Mouse (Mus musculus) brain, embryonic 14.5 days (tissue): Measurements from ENCODE around the gene Slc2a9.

Source experiments
- CTCF ChIP-seq: fragments of 200-500 bp; IDR thresholded peaks from 2 replicates; pipeline ENCODE4 v1.5.1; 2012; ENCODE audit warnings: inconsistent platforms, mild to moderate bottlenecking, moderate library complexity, borderline replicate concordance; ENCODE audit not compliant: insufficient read depth, insufficient read length; ENCODE audit errors: extremely low read depth
- POLR2A ChIP-seq: fragments of 200-500 bp; IDR thresholded peaks from 2 replicates; pipeline ENCODE4 v1.6.1; 2012; ENCODE audit warnings: mild to moderate bottlenecking, inconsistent platforms, borderline replicate concordance; ENCODE audit not compliant: poor library complexity, insufficient read depth, insufficient read length, severe bottlenecking; ENCODE audit errors: extremely low read depth

- no peak for TF ChIP-seq CTCF
- TF ChIP-seq POLR2A: no peak
Observed at GRCm38 (mm10) chr5:38491763-38492162, 11.2 kb downstream of the Slc2a9 start.
